Mouse (Mus musculus): ENCODE measurements around the gene Matn4. TPM values are rescaled to one million over a fixed set of nuclear protein-coding genes. Genes with fewer than 3 reads are reported as not detected.

Gene Matn4
- polyA plus RNA-seq (2014; fragmentation: Nextera tagmentation; extraction: Ambion mirVana), result 0.71 and 0.91 TPM in 2 replicates

DNA sequence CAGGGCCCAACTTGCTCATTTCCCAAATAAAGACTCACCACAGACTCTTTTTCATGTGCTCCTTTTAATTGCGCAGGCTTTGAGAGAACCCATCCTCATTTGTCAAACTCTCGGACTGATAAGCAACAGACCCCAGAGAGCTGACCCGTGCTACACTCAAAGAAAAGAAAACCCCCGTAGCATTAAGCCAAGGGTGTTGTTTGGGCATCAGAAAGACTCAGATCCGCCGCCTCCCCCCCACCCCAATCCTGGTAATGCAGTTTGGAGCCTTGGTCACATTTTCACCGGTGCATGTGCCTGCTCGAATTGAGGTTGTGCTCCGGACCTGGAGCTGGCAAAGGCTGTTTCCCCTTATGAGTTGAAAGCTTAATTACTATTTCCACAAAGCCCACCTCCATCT is at the start of gene Matn4:
Gene Matn4 (minus strand): TSS at position 101 of the 400 bp plus-strand sequence.
- H3K4me3 ChIP-seq (ENCODE audit: low read depth, low read length), result peak within 1 kb of the TSS; percentile 23
- peak within 1 kb of the TSS; percentile 44 for H3K4me2 ChIP-seq (replicated peaks; ENCODE audit: low read depth, low read length)
- no peaks in the 10 kb centered on the region for H3K36me3 ChIP-seq (ENCODE audit: control insufficient read depth, insufficient read depth, low read length)
- no peak for ATAC-seq (ENCODE audit: low FRiP score)
- WGBS, result 4% methylated on average over 9 of the region's 9 CpGs
- DNase-seq (ENCODE audit: low spot score), result no peak
- H3K27ac ChIP-seq (ENCODE audit: low read depth, low read length), result no peak within 1 kb of the TSS
- H3K9me3 ChIP-seq (ENCODE audit: control insufficient read depth, low read length), result no peaks in the 10 kb centered on the region
- no peak within 1 kb of the TSS for H3K9ac ChIP-seq (ENCODE audit: low read depth, low read length)
- H3K27me3 ChIP-seq (ENCODE audit: control insufficient read depth, insufficient read depth, low read length), result peaks cover 86% of the 10 kb centered on the region
- H3K4me1 ChIP-seq (replicated peaks; ENCODE audit: control insufficient read depth, insufficient read depth, low read length), result peaks cover 4% of the 10 kb centered on the region; the same call in 1 of the 2 replicates

DNA sequence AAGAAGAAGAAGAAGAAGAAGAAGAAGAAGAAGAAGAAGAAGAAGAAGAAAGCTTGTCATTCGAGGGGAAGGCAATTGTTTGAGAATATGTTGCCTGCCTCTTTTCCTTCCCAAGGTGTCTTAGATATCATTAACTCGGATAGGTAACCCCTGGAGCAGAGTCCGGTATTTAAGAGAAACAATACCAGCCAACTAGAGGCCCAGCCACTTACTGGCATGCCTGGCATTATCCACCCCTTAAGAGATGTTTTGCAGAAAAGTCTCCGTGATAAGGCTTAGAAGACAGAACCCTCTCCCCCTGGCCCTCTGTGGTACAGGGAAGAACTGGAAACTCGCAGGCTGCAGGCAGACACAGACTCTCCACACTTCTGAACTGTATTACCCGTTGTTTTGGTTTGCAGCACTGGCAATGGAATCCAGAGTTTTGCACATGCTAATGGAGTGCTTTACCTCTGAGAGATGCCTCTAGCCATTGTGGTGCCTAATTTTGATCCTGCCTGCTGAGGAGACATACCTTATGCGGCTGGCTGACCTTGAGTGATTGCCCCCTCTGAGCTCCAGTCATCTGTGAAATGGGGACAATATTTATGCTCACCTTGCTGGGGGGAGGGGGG is 49.0 kb upstream of the Matn4 start:
- no peak overlapping the region for H3K27ac ChIP-seq (ENCODE audit: low read depth, low read length)
- no peak for ATAC-seq (ENCODE audit: low FRiP score)
- no peak overlapping the region for H3K4me3 ChIP-seq (ENCODE audit: low read depth, low read length)
- H3K27me3 ChIP-seq (ENCODE audit: control insufficient read depth, insufficient read depth, low read length), result no peaks in the 10 kb centered on the region
- no peaks in the 10 kb centered on the region for H3K9me3 ChIP-seq (ENCODE audit: control insufficient read depth, low read length)
- no peak overlapping the region for H3K4me2 ChIP-seq (replicated peaks; ENCODE audit: low read depth, low read length)
- no peaks in the 10 kb centered on the region for H3K36me3 ChIP-seq (ENCODE audit: control insufficient read depth, insufficient read depth, low read length)
- H3K4me1 ChIP-seq (replicated peaks; ENCODE audit: control insufficient read depth, insufficient read depth, low read length), result peaks cover 3% of the 10 kb centered on the region; the same call in 1 of the 2 replicates
- DNase-seq (ENCODE audit: low spot score), result no peak
- WGBS, result 72% methylated on average over 7 of the region's 7 CpGs
- no peak overlapping the region for H3K9ac ChIP-seq (ENCODE audit: low read depth, low read length)

DNA sequence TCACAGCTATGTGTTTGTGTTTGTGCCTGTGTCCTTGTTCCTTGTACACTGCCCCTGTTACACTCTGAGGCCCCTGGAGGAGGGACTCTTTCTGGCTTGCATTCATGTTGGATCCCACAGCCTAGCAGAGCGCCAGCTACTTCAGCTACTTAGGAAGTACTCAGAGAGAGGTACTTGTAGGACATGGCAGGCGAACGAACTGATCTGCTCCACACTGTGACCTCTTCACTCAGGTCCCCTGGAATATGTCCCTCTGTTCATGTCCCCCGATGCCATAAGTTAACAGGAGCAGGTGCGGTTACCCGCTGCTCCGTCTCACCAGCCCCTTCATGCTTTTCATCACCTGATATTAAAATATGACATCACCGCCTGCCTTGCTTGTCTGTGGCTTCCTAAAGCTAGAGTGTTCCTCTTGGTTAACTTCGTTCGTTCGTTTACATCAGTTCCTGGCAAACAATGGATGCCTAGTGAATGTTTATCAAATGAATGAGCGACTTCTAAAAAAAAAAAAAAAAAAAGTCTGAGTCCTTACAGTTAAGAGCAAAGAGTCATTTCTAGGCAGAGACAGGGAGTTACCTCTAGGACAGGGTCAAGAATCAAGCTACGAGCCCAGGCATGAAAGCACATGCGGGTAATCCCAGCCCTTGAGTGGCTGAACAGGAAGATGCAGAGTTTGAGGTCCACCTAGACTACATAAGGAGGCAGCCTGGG is 48.2 kb upstream of the Matn4 start:
- Histone ChIP-seq H3K9ac (ENCODE audit: low read depth, low read length) (no peak overlapping the region), H3K4me1 (replicated peaks; ENCODE audit: control insufficient read depth, insufficient read depth, low read length) (peaks cover 3% of the 10 kb centered on the region; the same call in 1 of the 2 replicates), H3K27ac (ENCODE audit: low read depth, low read length) (no peak overlapping the region), H3K27me3 (ENCODE audit: control insufficient read depth, insufficient read depth, low read length) (no peaks in the 10 kb centered on the region), H3K36me3 (ENCODE audit: control insufficient read depth, insufficient read depth, low read length) (no peaks in the 10 kb centered on the region), H3K4me2 (replicated peaks; ENCODE audit: low read depth, low read length) (no peak overlapping the region), H3K9me3 (ENCODE audit: control insufficient read depth, low read length) (no peaks in the 10 kb centered on the region), H3K4me3 (ENCODE audit: low read depth, low read length) (no peak overlapping the region)
- ATAC-seq (ENCODE audit: low FRiP score), result no peak
- DNase-seq (ENCODE audit: low spot score), result no peak
- 82% methylated on average over 14 of the region's 14 CpGs for WGBS

DNA sequence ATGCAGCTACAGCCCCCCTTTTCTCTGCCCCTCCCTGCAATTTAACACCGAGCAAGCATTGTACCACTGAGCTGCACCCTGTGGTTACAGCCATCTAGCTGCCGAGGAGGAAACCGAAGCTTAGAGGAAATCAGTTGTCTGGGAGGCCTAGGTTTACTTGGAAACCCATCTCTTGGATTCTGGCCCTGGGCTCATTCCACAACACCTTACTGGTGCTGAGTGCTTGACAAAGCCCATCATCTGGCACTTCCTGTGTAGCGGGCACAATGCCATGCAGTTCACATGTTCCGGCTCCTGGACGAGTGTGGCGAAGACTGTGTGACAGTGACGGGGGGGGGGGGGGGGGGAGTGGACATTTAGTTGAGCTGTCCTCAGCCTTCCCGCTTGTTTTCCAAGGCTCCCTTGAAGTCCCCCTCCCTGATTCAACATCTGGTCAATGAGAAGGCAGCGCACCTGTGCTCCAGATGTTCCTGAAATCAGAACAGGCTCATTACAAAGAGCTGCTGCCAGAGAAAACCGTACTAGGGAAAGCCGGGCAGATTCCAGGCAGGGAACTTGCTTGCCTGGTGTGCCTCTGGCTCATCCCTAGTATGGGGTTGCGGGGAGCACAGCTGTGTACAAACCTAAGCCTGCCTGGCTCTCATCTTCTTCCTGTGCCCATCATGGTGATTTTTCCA is 47.2 kb upstream of the Matn4 start:
- 42% methylated on average over 9 of the region's 13 CpGs for WGBS
- no peak overlapping the region for H3K9ac ChIP-seq (ENCODE audit: low read depth, low read length)
- no peak overlapping the region for H3K27ac ChIP-seq (ENCODE audit: low read depth, low read length)
- H3K4me1 ChIP-seq (replicated peaks; ENCODE audit: control insufficient read depth, insufficient read depth, low read length), result peaks cover 3% of the 10 kb centered on the region; the same call in 1 of the 2 replicates
- no peak overlapping the region for H3K4me3 ChIP-seq (ENCODE audit: low read depth, low read length)
- no peak overlapping the region for H3K4me2 ChIP-seq (replicated peaks; ENCODE audit: low read depth, low read length)
- no peaks in the 10 kb centered on the region for H3K27me3 ChIP-seq (ENCODE audit: control insufficient read depth, insufficient read depth, low read length)
- ATAC-seq (ENCODE audit: low FRiP score) (no peak), DNase-seq (ENCODE audit: low spot score) (peak; percentile 20)
- H3K9me3 ChIP-seq (ENCODE audit: control insufficient read depth, low read length), result no peaks in the 10 kb centered on the region
- no peaks in the 10 kb centered on the region for H3K36me3 ChIP-seq (ENCODE audit: control insufficient read depth, insufficient read depth, low read length)

DNA sequence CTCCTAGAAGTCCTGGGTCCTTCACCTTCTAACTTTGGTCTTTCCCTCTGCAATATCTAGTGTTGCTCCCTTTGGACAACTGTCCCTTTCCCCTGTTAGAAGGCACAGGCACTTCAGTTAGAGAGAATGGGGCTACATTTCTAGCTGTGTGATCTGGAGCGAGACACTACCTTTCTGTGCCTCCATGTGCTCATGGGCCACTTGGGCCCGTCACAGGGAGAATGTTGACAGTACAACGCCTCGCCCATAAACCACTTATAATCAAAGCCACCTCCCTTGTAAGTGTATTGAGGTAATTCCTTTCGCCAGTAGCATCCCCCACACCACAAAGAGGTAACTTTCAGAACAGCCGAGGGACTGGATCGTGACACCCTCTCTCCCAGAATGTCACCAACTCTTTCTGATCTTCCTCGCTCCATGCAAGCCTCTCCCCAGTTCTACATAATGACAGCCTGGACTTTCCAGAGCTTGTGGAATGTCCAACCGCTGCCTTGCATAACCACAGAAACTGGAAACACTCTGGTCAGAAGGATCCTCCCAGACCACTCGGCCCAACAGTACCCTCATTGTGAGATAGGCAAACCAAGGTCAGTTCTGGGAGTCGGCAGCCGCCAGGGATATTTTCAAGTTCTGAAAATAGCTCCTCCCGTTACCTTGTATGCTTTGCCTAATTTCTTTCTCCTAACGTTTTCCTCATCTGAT is 44.5 kb upstream of the Matn4 start:
- DNase-seq (ENCODE audit: low spot score), result no peak
- Histone ChIP-seq H3K4me1 (replicated peaks; ENCODE audit: control insufficient read depth, insufficient read depth, low read length) (no peaks in the 10 kb centered on the region), H3K9me3 (ENCODE audit: control insufficient read depth, low read length) (no peaks in the 10 kb centered on the region), H3K36me3 (ENCODE audit: control insufficient read depth, insufficient read depth, low read length) (no peaks in the 10 kb centered on the region), H3K27ac (ENCODE audit: low read depth, low read length) (no peak overlapping the region), H3K27me3 (ENCODE audit: control insufficient read depth, insufficient read depth, low read length) (no peaks in the 10 kb centered on the region), H3K9ac (ENCODE audit: low read depth, low read length) (no peak overlapping the region), H3K4me3 (ENCODE audit: low read depth, low read length) (no peak overlapping the region), H3K4me2 (replicated peaks; ENCODE audit: low read depth, low read length) (no peak overlapping the region)
- no peak for ATAC-seq (ENCODE audit: low FRiP score)
- WGBS, result 88% methylated on average over 14 of the region's 14 CpGs

DNA sequence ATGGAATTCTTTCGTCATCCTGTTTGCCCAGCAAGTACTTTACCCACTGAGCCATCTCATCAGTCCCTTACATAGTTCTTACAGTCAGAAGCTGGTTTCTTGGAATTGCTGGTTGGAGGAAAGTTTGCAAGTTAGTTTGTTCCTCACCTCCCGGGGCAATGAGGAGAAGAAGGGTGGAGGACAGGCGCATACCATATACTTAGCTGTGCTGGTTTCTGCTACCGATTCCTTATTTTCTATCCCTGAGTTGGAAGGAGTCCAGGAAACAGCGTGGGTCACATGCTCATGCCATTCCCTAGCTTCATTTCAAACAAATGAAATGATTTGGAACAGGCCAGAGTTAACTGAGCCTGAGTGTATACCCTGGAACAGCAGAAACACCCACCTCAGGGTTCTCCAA is 44.0 kb upstream of the Matn4 start:
- DNase-seq (ENCODE audit: low spot score) (no peak), ATAC-seq (ENCODE audit: low FRiP score) (no peak)
- Histone ChIP-seq H3K36me3 (ENCODE audit: control insufficient read depth, insufficient read depth, low read length) (no peaks in the 10 kb centered on the region), H3K4me2 (replicated peaks; ENCODE audit: low read depth, low read length) (no peak overlapping the region), H3K4me3 (ENCODE audit: low read depth, low read length) (no peak overlapping the region), H3K4me1 (replicated peaks; ENCODE audit: control insufficient read depth, insufficient read depth, low read length) (no peaks in the 10 kb centered on the region), H3K27ac (ENCODE audit: low read depth, low read length) (no peak overlapping the region), H3K9me3 (ENCODE audit: control insufficient read depth, low read length) (no peaks in the 10 kb centered on the region), H3K9ac (ENCODE audit: low read depth, low read length) (no peak overlapping the region), H3K27me3 (ENCODE audit: control insufficient read depth, insufficient read depth, low read length) (no peaks in the 10 kb centered on the region)
- WGBS, result 88% methylated on average over 5 of the region's 5 CpGs

DNA sequence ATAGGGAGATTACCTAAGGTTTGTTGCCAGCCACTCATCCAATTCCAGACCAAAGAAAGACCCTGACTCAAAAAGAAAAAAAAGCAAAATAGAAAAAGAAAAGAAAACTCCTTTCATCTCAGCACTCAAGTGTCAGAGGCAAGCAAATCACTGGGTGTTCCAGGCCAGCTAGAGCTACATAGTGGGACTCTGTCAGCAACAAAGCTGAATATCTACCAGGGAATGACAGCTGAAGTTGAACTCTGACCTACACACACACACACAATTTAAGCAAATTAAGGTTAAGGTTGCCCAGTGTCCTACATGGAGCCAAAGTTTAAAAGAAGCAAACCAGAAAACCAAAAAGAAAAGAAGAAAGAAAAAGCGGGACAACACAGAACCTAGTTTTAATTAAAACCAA is 43.2 kb upstream of the Matn4 start:
- DNase-seq (ENCODE audit: low spot score), result no peak
- WGBS, result 94% methylated on average over 1 of the region's 1 CpGs

DNA sequence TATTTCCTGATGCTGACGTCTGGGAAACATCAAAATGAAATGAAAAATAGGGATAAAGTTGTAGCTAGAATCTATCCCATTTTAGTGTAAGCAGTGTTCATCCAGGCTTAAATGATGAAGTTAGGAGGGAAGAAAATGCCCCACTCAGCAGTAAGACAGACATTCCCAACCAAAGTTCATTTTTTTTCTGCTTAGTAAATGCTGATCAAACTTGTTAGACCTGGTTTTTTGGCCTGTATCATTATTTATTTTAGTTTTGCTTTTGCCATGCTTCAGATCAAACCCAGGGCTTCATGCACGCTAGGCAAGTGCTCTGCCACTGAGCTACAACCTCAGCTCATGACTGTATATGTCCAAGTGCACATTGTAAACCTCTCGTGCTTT is 41.1 kb upstream of the Matn4 start:
- WGBS, result 76% methylated on average over 3 of the region's 3 CpGs

More for the DNA sequence above, 43.2 kb upstream of the Matn4 start:
- Histone ChIP-seq H3K36me3 (ENCODE audit: control insufficient read depth, insufficient read depth, low read length) (no peaks in the 10 kb centered on the region), H3K4me2 (replicated peaks; ENCODE audit: low read depth, low read length) (no peak overlapping the region), H3K4me3 (ENCODE audit: low read depth, low read length) (no peak overlapping the region), H3K4me1 (replicated peaks; ENCODE audit: control insufficient read depth, insufficient read depth, low read length) (no peaks in the 10 kb centered on the region; the same call in 1 of the 2 replicates), H3K27me3 (ENCODE audit: control insufficient read depth, insufficient read depth, low read length) (no peaks in the 10 kb centered on the region), H3K9ac (ENCODE audit: low read depth, low read length) (no peak overlapping the region), H3K9me3 (ENCODE audit: control insufficient read depth, low read length) (no peaks in the 10 kb centered on the region), H3K27ac (ENCODE audit: low read depth, low read length) (no peak overlapping the region)
- ATAC-seq (ENCODE audit: low FRiP score), result no peak

More for the DNA sequence above, 41.1 kb upstream of the Matn4 start:
- Histone ChIP-seq H3K27ac (ENCODE audit: low read depth, low read length) (no peak overlapping the region), H3K9ac (ENCODE audit: low read depth, low read length) (no peak overlapping the region), H3K4me3 (ENCODE audit: low read depth, low read length) (no peak overlapping the region), H3K27me3 (ENCODE audit: control insufficient read depth, insufficient read depth, low read length) (no peaks in the 10 kb centered on the region), H3K4me1 (replicated peaks; ENCODE audit: control insufficient read depth, insufficient read depth, low read length) (no peaks in the 10 kb centered on the region; the same call in 1 of the 2 replicates), H3K4me2 (replicated peaks; ENCODE audit: low read depth, low read length) (no peak overlapping the region), H3K36me3 (ENCODE audit: control insufficient read depth, insufficient read depth, low read length) (no peaks in the 10 kb centered on the region), H3K9me3 (ENCODE audit: control insufficient read depth, low read length) (no peaks in the 10 kb centered on the region)
- ATAC-seq (ENCODE audit: low FRiP score) (no peak), DNase-seq (ENCODE audit: low spot score) (no peak)

Measured in hindbrain, embryonic 11.5 days (tissue).